Mouse (Mus musculus) kidney, postnatal 0 days (tissue): Measurements from ENCODE around the gene Ces5a. TPM values are rescaled to one million over a fixed set of nuclear protein-coding genes. Genes with fewer than 3 reads are reported as not detected.
A peak's percentile ranks its signal among the peaks of the same experiment; 100 is the strongest.

Source experiments
- ATAC-seq: fragments of 200-750 bp; cut with Nextera tagmentation; replicated peaks from 2 replicates; pipeline ENCODE4 v1.8.0; 2017; ENCODE audit warnings: low read depth, moderate number of reproducible peaks, moderate TSS enrichment, moderate library complexity; ENCODE audit not compliant: low FRiP score
- DNase-seq: peaks from one replicate; pipeline ENCODE4 v3.0.0-alpha.2; 2016; ENCODE audit warnings: low spot score
- H3K27ac ChIP-seq: fragments of 300-500 bp; sonication (generic); 2 replicates; pipeline ENCODE4 v1.5.1; 2014; ENCODE audit warnings: mild to moderate bottlenecking
- H3K27me3 ChIP-seq: fragments of 300-500 bp; sonication (generic); 2 replicates; pipeline ENCODE4 v1.6.1; 2014; ENCODE audit warnings: low read length, mixed read lengths; ENCODE audit not compliant: insufficient read depth
- H3K36me3 ChIP-seq: fragments of 300-500 bp; sonication (generic); 2 replicates; pipeline ENCODE4 v1.6.1; 2014; ENCODE audit warnings: low read length, mixed read lengths; ENCODE audit not compliant: insufficient read depth
- H3K4me1 ChIP-seq: fragments of 300-500 bp; sonication (generic); replicated peaks from 2 replicates; pipeline ENCODE4 v1.6.1; 2014; ENCODE audit warnings: antibody characterized with exemption, low read length, mixed read lengths; ENCODE audit not compliant: insufficient read depth
- H3K4me2 ChIP-seq: fragments of 300-500 bp; sonication (generic); 2 replicates; pipeline ENCODE4 v1.6.1; 2014; ENCODE audit warnings: mild to moderate bottlenecking, low read length, moderate library complexity, mixed read lengths
- H3K4me3 ChIP-seq: fragments of 300-500 bp; sonication (generic); replicated peaks from 2 replicates; pipeline ENCODE4 v1.5.1; 2014; ENCODE audit warnings: low read depth, low read length
- H3K9ac ChIP-seq: fragments of 300-500 bp; sonication (generic); 2 replicates; pipeline ENCODE4 v1.6.1; 2014; ENCODE audit warnings: low read depth, low read length
- H3K9me3 ChIP-seq: fragments of 300-500 bp; sonication (generic); replicated peaks from 2 replicates; pipeline ENCODE4 v1.6.1; 2016; ENCODE audit warnings: low read length, inconsistent platforms, mixed read lengths
- CTCF ChIP-seq: IDR thresholded peaks from 2 replicates; pipeline ENCODE4 v1.5.1; 2016; ENCODE audit warnings: antibody characterized with exemption, low read depth, mild to moderate bottlenecking, moderate library complexity
- WGBS: fragments of 180-500 bp; shearing (Covaris S2); extraction: QIAGEN DNeasy Blood & Tissue Kit; methylation state at CpG from one replicate; pipeline ENCODE4 v1.1.7; 2014; 5-methylcytosine and 5-hydroxymethylcytosine counted together
- polyA plus RNA-seq: library from polyadenylated mRNA; unstranded; fragments of >200 nt; fragmentation: Nextera tagmentation; extraction: Ambion mirVana; gene quantifications from 2 replicates; pipeline ENCODE4 v1.2.1, GENCODE M21; 2015

Ces5a gene
- 0.43 and 0.61 TPM in 2 replicates for polyA plus RNA-seq

DNA sequence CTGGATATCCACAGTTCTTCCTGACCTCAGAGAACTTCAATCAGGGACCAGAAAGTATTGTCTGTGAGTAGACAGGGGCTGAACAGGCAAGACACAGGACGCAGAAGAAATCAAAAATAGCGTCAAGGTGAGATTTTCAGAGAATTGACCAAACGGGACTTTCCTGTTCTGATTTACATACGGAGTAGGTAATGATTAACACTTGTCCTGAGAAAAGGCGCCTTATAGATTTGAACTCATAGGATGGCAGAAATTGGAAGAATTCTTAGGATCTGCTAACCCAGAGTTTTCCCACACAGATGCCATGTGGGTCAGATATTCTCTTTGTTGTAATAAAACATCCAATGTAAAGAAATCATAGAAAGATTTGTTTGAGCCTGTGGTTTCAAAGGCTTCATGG is at the start of gene Ces5a:
Ces5a (minus strand) TSS at position 101 of the 400 bp plus-strand sequence.
- Histone ChIP-seq H3K4me2 (no peak within 1 kb of the TSS), H3K36me3 (no peaks in the 10 kb centered on the region), H3K27me3 (no peaks in the 10 kb centered on the region), H3K9me3 (no peaks in the 10 kb centered on the region), H3K9ac (no peak within 1 kb of the TSS), H3K27ac (no peak within 1 kb of the TSS), H3K4me3 (no peak within 1 kb of the TSS), H3K4me1 (no peaks in the 10 kb centered on the region)
- ATAC-seq (no peak), DNase-seq (no peak)
- no peak for TF ChIP-seq CTCF
- 63% methylated on average over 5 of the region's 5 CpGs for whole genome bisulfite sequencing

DNA sequence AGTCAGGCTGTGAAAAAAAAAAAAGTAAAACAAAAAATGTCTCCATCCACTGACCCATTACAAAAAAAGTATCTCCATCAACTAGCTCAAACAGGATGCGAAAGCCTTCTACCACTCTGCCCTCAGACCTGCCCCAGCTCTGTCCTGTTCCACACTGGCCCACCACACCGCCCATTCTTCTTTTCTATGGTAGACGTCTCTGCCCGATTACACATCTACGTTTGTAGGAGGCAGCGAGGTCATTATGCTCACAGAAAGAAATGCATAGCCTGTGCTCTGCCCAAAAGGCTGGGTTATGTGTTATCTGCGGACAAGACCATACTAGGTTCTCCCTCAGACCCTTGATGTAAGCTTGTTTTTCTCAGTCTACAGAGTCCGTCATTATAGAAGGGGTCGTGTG is 37.2 kb upstream of the Ces5a start:
- Histone ChIP-seq H3K4me2 (no peak overlapping the region), H3K9me3 (no peaks in the 10 kb centered on the region), H3K27me3 (no peaks in the 10 kb centered on the region), H3K27ac (no peak overlapping the region), H3K4me3 (no peak overlapping the region), H3K9ac (no peak overlapping the region), H3K36me3 (no peaks in the 10 kb centered on the region), H3K4me1 (peaks cover 17% of the 10 kb centered on the region; the same call in 1 of the 2 replicates)
- ATAC-seq (no peak), DNase-seq (no peak)
- no peak for TF ChIP-seq CTCF
- 70% methylated on average over 9 of the region's 9 CpGs for WGBS

DNA sequence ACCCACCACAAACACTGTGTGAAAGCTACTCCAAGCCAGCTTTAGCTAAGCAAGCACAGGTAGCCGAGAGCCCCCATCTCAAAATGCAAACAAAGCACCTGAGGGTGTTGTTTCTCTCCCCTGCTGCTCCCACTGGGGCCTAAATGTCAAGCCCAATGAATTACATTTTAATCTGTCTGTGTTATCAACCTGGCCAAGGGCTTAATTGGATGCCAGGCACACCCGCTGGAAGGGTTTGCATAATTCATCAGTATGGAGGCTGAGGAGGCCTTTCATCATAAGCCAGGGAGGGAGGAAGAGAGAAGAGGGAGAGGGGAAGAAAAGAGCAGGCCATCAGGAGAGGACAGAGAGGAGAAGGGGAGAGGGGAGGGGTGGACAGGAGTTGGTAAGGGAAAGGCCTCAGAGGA is 36.5 kb upstream of the Ces5a start:
- Histone ChIP-seq H3K9me3 (no peaks in the 10 kb centered on the region), H3K27ac (peak overlapping the region; percentile 83), H3K4me3 (no peak overlapping the region), H3K4me1 (peaks cover 17% of the 10 kb centered on the region; the same call in 1 of the 2 replicates), H3K36me3 (no peaks in the 10 kb centered on the region), H3K27me3 (no peaks in the 10 kb centered on the region), H3K9ac (no peak overlapping the region), H3K4me2 (no peak overlapping the region)
- no peak for TF ChIP-seq CTCF
- ATAC-seq (no peak), DNase-seq (peak; percentile 9)
- WGBS, result 28% methylated on average over 2 of the region's 2 CpGs

DNA sequence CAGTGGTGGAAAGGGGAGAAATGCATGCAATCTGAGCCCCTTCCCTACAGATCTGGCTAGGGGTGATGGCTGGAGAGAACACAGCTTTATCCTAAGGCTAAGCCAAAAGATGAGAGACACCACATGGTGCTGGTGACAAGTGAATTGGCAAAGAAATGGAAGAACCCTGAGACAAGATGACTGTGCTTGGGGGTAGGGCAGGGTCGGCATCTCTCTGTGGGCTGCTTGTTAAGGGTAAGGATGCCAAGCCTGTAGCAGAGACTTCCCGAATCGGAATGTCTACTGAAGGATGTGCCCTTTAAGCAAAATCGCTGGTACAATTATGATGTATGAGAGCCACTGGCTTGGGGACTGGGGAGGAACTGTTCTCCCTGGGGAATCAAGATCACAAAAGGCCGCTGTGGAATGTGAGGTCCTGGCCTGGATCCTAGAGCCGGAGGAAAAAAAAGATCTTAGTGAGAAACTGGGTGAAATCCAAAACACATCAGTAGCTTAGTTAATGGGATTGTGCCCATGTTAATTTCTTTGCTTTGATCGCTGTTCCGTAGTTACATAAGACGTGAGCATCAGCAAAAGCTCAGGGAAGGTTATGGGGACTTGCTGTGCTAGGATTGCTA is 35.8 kb upstream of the Ces5a start:
- Histone ChIP-seq H3K9me3 (no peaks in the 10 kb centered on the region), H3K4me2 (no peak overlapping the region), H3K4me1 (peaks cover 17% of the 10 kb centered on the region; the same call in 1 of the 2 replicates), H3K27ac (peak overlapping the region; percentile 83; the same call in 1 of the 2 replicates), H3K9ac (no peak overlapping the region), H3K27me3 (no peaks in the 10 kb centered on the region), H3K36me3 (no peaks in the 10 kb centered on the region), H3K4me3 (no peak overlapping the region)
- DNase-seq (peak; percentile 81), ATAC-seq (no peak)
- no peak for TF ChIP-seq CTCF
- 19% methylated on average over 9 of the region's 9 CpGs for WGBS

DNA sequence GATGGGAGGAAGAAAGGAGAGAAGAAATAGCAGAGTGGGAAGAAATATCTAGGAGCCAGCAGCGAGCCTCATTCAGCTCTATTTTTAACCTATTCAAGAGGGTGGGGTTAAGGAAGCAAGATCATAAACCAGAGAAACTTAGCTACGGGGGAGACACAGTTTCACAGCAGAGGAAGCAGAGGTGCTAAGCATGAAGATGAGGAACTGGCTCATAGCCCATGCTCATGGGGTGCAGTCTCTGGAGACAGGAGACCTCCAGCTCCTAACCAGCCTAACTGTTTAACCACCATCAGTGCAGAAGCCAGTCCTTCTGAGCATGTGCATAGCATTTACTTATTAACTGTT is 34.5 kb upstream of the Ces5a start:
- Histone ChIP-seq H3K27ac (no peak overlapping the region), H3K36me3 (no peaks in the 10 kb centered on the region), H3K4me3 (no peak overlapping the region), H3K4me2 (no peak overlapping the region), H3K27me3 (no peaks in the 10 kb centered on the region), H3K9me3 (no peaks in the 10 kb centered on the region), H3K9ac (no peak overlapping the region), H3K4me1 (peaks cover 17% of the 10 kb centered on the region; the same call in 1 of the 2 replicates)
- TF ChIP-seq CTCF, result no peak
- DNase-seq, result no peak
- 16% methylated on average over 2 of the region's 2 CpGs for WGBS
- no peak for ATAC-seq

DNA sequence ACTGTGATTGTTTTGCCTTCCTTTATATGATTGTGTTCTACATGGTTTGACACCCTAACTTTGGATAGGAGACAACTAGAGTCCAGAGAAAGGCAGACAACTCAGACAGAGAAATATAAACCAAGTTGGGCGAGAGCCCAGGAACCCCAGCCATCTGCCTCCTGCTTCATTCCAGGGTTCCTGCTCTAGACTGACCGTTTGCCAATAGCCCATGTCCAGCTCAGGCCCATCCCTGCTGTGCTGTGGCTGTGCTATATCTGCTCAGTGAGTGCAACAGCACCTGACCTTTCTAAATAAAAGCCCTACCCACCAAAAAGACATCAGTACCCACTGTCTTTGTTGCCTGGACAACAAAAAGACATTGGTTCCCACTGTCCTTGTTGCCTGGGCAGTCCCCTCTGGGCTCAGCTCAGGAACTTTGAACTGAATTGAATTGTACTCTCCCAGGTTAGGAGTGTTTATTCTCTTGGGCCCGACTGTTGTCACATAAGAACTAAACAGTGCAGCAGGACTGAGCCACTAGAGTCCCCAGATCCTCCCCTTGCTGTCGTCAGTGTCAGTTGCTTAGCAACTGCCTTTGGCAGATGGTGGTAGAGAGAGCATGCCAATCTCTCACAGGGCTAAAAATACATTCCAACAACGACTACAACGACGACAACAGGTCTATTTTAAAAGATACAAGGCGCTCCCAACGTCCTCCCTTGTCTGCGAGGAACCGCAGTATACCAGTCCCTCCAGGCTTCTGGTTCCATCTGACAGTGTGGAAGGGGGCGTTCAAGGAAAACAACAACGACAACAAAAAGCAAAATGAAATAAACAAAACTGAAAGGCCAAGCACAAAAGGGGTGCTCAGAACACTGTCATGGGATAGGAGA is 33.9 kb upstream of the Ces5a start:
- no peak for TF ChIP-seq CTCF
- no peak overlapping the region for H3K27ac ChIP-seq
- ATAC-seq (no peak), DNase-seq (no peak)
- H3K9me3 ChIP-seq, result no peaks in the 10 kb centered on the region
- no peak overlapping the region for H3K4me2 ChIP-seq
- H3K27me3 ChIP-seq, result no peaks in the 10 kb centered on the region
- no peaks in the 10 kb centered on the region for H3K36me3 ChIP-seq
- no peak overlapping the region for H3K9ac ChIP-seq
- peaks cover 17% of the 10 kb centered on the region; the same call in 1 of the 2 replicates for H3K4me1 ChIP-seq
- H3K4me3 ChIP-seq, result no peak overlapping the region
- WGBS, result 51% methylated on average over 13 of the region's 13 CpGs
